23 mouse cellular contexts compared by ENCODE assay signal in genomic region chr2:142774752-142775151, GRCm38 (mm10).
"Had no signal": no experiment of that assay in that cellular context is flagged by ENCODE, and none has a peak within 500 bp of the region (broad histone marks: within the 10 kb centered on the region; RNA-seq: fewer than 3 reads in every experiment).

No protein-coding gene starts in this region.

- DNase-seq: forebrain, postnatal 0 days; gastrocnemius, postnatal 14 days; gastrocnemius, postnatal 36 days; heart, adult 11 months; heart, adult 2 months; heart, postnatal 14 days; heart, postnatal 36 days; kidney, adult 11 months; kidney, adult 2 months; kidney, adult 9 months; kidney, postnatal 10 days; kidney, postnatal 25 days; kidney, postnatal 4 days had no signal

- H3K9ac ChIP-seq: forebrain, postnatal 0 days; heart, embryonic 13.5 days; heart, embryonic 15.5 days; hindbrain, embryonic 13.5 days; hindbrain, embryonic 15.5 days; kidney, embryonic 15.5 days had no signal

- H3K9me3 ChIP-seq: heart, embryonic 13.5 days; heart, embryonic 15.5 days; hindbrain, embryonic 13.5 days; hindbrain, embryonic 15.5 days; kidney, embryonic 15.5 days had no signal

- H3K4me3 ChIP-seq: heart, adult 2 months; heart, embryonic 13.5 days; heart, embryonic 15.5 days; hindbrain, embryonic 13.5 days; hindbrain, embryonic 15.5 days; kidney, embryonic 15.5 days; layer of hippocampus, adult 2 months; left cerebral cortex, adult 2 months had no signal

- ATAC-seq: forebrain, postnatal 0 days; hindbrain, postnatal 0 days; intestine, embryonic 16.5 days had no signal

- H3K4me1 ChIP-seq: heart, embryonic 15.5 days; kidney, embryonic 15.5 days had no signal

- H3K4me2 ChIP-seq: heart, embryonic 11.5 days; heart, embryonic 13.5 days; heart, embryonic 15.5 days; hindbrain, embryonic 13.5 days; hindbrain, embryonic 15.5 days; kidney, embryonic 15.5 days had no signal

- H3K27me3 ChIP-seq: heart, embryonic 13.5 days; heart, embryonic 15.5 days; hindbrain, embryonic 13.5 days; hindbrain, embryonic 15.5 days; kidney, embryonic 15.5 days had no signal

- H3K27ac ChIP-seq: heart, adult 2 months; heart, embryonic 13.5 days; heart, embryonic 15.5 days; hindbrain, embryonic 13.5 days; hindbrain, embryonic 15.5 days; hindbrain, postnatal 0 days; kidney, embryonic 15.5 days; layer of hippocampus, adult 2 months; left cerebral cortex, adult 2 months had no signal

- H3K36me3 ChIP-seq: heart, embryonic 13.5 days; heart, embryonic 15.5 days; hindbrain, embryonic 13.5 days; hindbrain, embryonic 15.5 days; kidney, embryonic 15.5 days had no signal
